Mouse (Mus musculus): Measurements from ENCODE around the gene Mtmr12. TPM values are rescaled to one million over a fixed set of nuclear protein-coding genes. Genes with fewer than 3 reads are reported as not detected.

Gene Mtmr12
- total and polyA plus RNA-seq, 3 experiments: 14.3 to 38.2 TPM; not detected in 1

DNA sequence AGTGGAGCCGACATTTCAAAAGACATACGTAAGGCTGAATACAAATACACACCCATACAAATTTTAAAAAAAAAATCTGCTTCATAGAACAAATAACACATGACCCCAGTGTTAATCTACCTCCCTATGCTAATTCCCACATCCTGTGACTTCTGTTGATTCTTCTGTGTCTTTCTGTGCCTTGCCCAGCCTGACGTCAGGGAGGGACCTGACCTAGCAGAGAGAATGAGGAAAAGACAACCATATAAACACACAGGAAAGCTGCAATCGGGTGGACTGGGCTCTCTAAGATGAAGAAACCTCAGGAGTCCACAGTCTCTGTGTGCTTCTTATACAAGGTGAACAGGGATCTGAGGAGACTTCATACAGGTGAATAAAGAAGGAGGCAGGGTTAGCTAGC, 102.3 kb downstream of the Mtmr12 start:
- Histone ChIP-seq H3K9me3 (replicated peaks; ENCODE audit: insufficient read depth, low read length) (no peaks in the 10 kb centered on the region), H3K79me2 (ENCODE audit: control insufficient read depth, insufficient read depth, low read length, poor library complexity) (no peaks in the 10 kb centered on the region), H3K4me3 (ENCODE audit: control insufficient read depth in 1 of 2, insufficient read depth in 1 of 2, low read depth in 2 of 2, low read length in 2 of 2) (no peak overlapping the region; a peak in 1 of 4 replicates), H3K36me3 (ENCODE audit: control insufficient read depth in 1 of 2, insufficient read depth in 2 of 2, low read length in 2 of 2) (peaks cover 0 to 47% of the 10 kb centered on the region in 2 experiments; a peak in 2 of 4 replicates), H3K9ac (ENCODE audit: control insufficient read depth, low read depth, low read length, poor library complexity, severe bottlenecking) (peak overlapping the region; percentile 49), H3K27me3 (ENCODE audit: control insufficient read depth in 1 of 2, insufficient read depth in 2 of 2, low read length in 2 of 2) (no peaks in the 10 kb centered on the region), H3K27ac (ENCODE audit: control insufficient read depth, low read depth, low read length) (peak overlapping the region; percentile 71), H3K4me1 (ENCODE audit: control insufficient read depth in 1 of 2, insufficient read depth in 2 of 2, low read length in 2 of 2) (peaks cover 18 to 43% of the 10 kb centered on the region in 2 experiments)
- DNase-seq (ENCODE audit: low read depth, low spot score): no peak
- TF ChIP-seq POLR2A (IDR thresholded peaks at IDR 0.05; ENCODE audit: control insufficient read depth in 1 of 2, insufficient read depth in 1 of 2, low read depth in 1 of 2, low read length in 2 of 2, poor library complexity in 1 of 2): no peak
- 0 out of 2 replicates have a peak, but pooled peaks have one; percentile 16 for TF ChIP-seq ZNF384 (IDR thresholded peaks at IDR 0.05; ENCODE audit: low read depth, low read length)

DNA sequence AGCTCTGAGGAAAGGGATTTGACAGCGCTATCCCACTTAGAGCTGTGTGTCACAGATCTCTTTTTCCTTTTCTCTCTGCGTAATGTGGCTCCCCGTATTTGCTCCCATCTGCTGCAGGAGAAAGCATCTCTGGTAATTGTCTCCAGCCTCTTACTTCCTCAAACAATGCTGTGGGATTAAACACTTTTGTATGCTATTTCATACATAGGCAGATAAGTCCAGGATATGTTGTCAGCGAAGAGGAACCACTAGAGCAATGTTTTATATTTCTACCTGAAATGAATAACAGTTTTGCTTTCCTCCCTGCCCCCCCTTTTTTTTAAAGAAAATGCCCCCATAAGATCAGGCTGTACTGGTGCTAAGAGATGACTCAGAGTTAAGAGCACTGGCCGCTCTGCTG, 103.7 kb downstream of the Mtmr12 start:
- H3K4me1 ChIP-seq (ENCODE audit: control insufficient read depth in 1 of 2, insufficient read depth in 2 of 2, low read length in 2 of 2): peaks cover 18 to 47% of the 10 kb centered on the region in 2 experiments
- H3K36me3 ChIP-seq (ENCODE audit: control insufficient read depth in 1 of 2, insufficient read depth in 2 of 2, low read length in 2 of 2): peaks cover 0 to 49% of the 10 kb centered on the region in 2 experiments; a peak in 2 of 4 replicates
- H3K9me3 ChIP-seq (replicated peaks; ENCODE audit: insufficient read depth, low read length): no peaks in the 10 kb centered on the region
- peak; percentile 79 for DNase-seq (ENCODE audit: low read depth, low spot score)
- H3K4me3 ChIP-seq (ENCODE audit: control insufficient read depth in 1 of 2, insufficient read depth in 1 of 2, low read depth in 2 of 2, low read length in 2 of 2): peak overlapping the region; percentile 29 to 53
- H3K9ac ChIP-seq (ENCODE audit: control insufficient read depth, low read depth, low read length, poor library complexity, severe bottlenecking): peak overlapping the region; percentile 60
- peak overlapping the region; percentile 75 for H3K27ac ChIP-seq (ENCODE audit: control insufficient read depth, low read depth, low read length)
- no peak for TF ChIP-seq RCOR1 (IDR thresholded peaks at IDR 0.05; ENCODE audit: low read depth, low read length)
- TF ChIP-seq POLR2A (IDR thresholded peaks at IDR 0.05; ENCODE audit: control insufficient read depth in 1 of 2, insufficient read depth in 1 of 2, low read depth in 1 of 2, low read length in 2 of 2, poor library complexity in 1 of 2): no peak
- TF ChIP-seq GATA1 (IDR thresholded peaks at IDR 0.05; ENCODE audit: low read depth, low read length): peak; percentile 44; the same call in 1 of the 2 replicates
- peak; percentile 24; the same call in 1 of the 2 replicates for TF ChIP-seq MAZ (IDR thresholded peaks at IDR 0.05; ENCODE audit: low read depth, low read length)
- no peak for TF ChIP-seq MEF2A (IDR thresholded peaks at IDR 0.05; ENCODE audit: extremely low read depth, insufficient replicate concordance, low read depth, low read length, poor library complexity, severe bottlenecking)
- TF ChIP-seq ELF1 (IDR thresholded peaks at IDR 0.05; ENCODE audit: low read depth, low read length): no peak
- TF ChIP-seq TAL1 (IDR thresholded peaks at IDR 0.05; ENCODE audit: low read length): no peak
- TF ChIP-seq BHLHE40 (IDR thresholded peaks at IDR 0.05; ENCODE audit: borderline replicate concordance, low read depth, low read length): no peak
- TF ChIP-seq MYC (IDR thresholded peaks at IDR 0.05; ENCODE audit: low read depth, low read length): peak; percentile 51; the same call in 1 of the 2 replicates
- no peak for TF ChIP-seq MAX (IDR thresholded peaks at IDR 0.05; ENCODE audit: low read length)
- TF ChIP-seq ZKSCAN1 (IDR thresholded peaks at IDR 0.05; ENCODE audit: low read depth, low read length): no peak
- no peak for TF ChIP-seq CTCF (IDR thresholded peaks at IDR 0.05 in 2 of 3, conservative IDR thresholded peaks at IDR 0.05 in 1 of 3; ENCODE audit: control insufficient read depth in 1 of 3, insufficient read depth in 1 of 3, low read depth in 2 of 3, low read length in 3 of 3, poor library complexity in 1 of 3, severe bottlenecking in 1 of 3)
- 0 out of 2 replicates have a peak, but pooled peaks have one; percentile 37 for TF ChIP-seq TBP (IDR thresholded peaks at IDR 0.05; ENCODE audit: low read depth, low read length)
- TF ChIP-seq CHD2 (IDR thresholded peaks at IDR 0.05; ENCODE audit: low read length): no peak
- TF ChIP-seq RAD21 (IDR thresholded peaks at IDR 0.05; ENCODE audit: low read depth, low read length): no peak
- TF ChIP-seq JUND (IDR thresholded peaks at IDR 0.05; ENCODE audit: low read depth, low read length): no peak
- TF ChIP-seq TCF12 (IDR thresholded peaks at IDR 0.05; ENCODE audit: low read depth, low read length): peak; percentile 40; the same call in 1 of the 2 replicates
- TF ChIP-seq MXI1 (IDR thresholded peaks at IDR 0.05; ENCODE audit: low read depth, low read length): no peak
- TF ChIP-seq NELFE (IDR thresholded peaks at IDR 0.05; ENCODE audit: low read depth, low read length): no peak
- TF ChIP-seq EP300 (IDR thresholded peaks at IDR 0.05; ENCODE audit: low read depth in 1 of 2, low read length in 2 of 2): peak in 1 of 2 experiments; percentile 52; a peak in 2 of 4 replicates
- no peak for TF ChIP-seq MAFK (IDR thresholded peaks at IDR 0.05; ENCODE audit: borderline replicate concordance, low read depth, low read length)
- no peak for TF ChIP-seq USF1 (IDR thresholded peaks at IDR 0.05; ENCODE audit: low read depth, low read length)
- peak; percentile 58 for TF ChIP-seq SIN3A (IDR thresholded peaks at IDR 0.05; ENCODE audit: low read length)
- 0 out of 2 replicates have a peak, but pooled peaks have one; percentile 4 for TF ChIP-seq ZC3H11A (IDR thresholded peaks at IDR 0.05; ENCODE audit: low read depth, low read length)
- TF ChIP-seq NRF1 (IDR thresholded peaks at IDR 0.05; ENCODE audit: insufficient read depth, low read depth, low read length, poor library complexity, severe bottlenecking): no peak
- TF ChIP-seq MYB (IDR thresholded peaks at IDR 0.05; ENCODE audit: low read depth, low read length): no peak
- peak; percentile 62; the same call in 1 of the 2 replicates for TF ChIP-seq ETS1 (IDR thresholded peaks at IDR 0.05; ENCODE audit: low read depth, low read length)
- no peaks in the 10 kb centered on the region for H3K27me3 ChIP-seq (ENCODE audit: control insufficient read depth in 1 of 2, insufficient read depth in 2 of 2, low read length in 2 of 2)
- no peaks in the 10 kb centered on the region for H3K79me2 ChIP-seq (ENCODE audit: control insufficient read depth, insufficient read depth, low read length, poor library complexity)

All from MEL (cell line).